Mouse (Mus musculus) urinary bladder, adult 18-20 months (tissue): ENCODE measurements at regions not wholly inside any gene's neighbourhood (a gene's known extent, or its start where the extent isn't known, plus 50 kb on each side); places are given as distances from the start of the nearest gene placed in this dataset.

ENCODE experiments used
- DNase-seq, 2 experiments: peaks; one replicate each; pipeline ENCODE4 v3.0.0; 2022; ENCODE audit warnings: low spot score in 2 of 2, mixed read lengths in 2 of 2

DNA sequence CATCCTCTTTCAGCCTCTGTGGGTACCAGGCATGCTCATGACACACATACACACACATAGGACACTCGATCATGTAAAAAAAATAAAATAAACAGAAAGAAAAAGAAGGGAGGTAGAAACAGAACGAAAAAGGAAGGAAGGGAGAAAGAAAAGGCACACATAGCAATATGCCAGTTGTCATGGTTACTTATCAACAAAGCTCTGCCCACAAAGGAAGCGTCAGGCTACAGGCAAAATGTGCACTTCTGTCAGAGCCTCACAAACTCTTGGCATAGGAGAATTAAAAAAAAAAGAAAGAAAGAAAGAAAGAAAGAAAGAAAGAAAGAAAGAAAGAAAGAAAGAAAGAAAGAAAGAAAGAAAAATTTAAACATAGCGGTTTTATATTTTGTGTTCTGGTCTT, 56.9 kb upstream of the Sox2 start:
- DNase-seq, result no peak

- DNase-seq, result no peak
These were observed 72.2 kb upstream of the Sox2 start for GRCm38 (mm10) chr3:34577896-34578530.

DNA sequence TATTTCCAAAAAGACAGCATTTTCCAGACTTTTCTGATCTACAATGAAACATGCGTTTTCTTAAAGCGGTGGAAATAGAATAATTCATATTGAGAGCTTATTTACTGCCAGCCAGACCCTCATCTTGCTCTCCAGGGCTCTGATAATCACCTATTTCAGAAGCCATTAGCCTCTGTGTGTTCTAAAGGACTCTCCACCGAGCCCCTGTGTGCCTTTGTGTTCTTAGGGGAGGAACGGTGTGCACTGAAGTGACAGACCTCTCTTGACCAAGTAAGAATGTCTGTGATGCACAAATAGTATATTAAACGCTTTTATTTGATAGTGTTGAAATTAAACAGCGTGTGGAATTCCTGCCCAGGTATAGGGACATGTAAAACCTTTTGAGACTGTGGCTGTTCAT, 73.1 kb upstream of the Sox2 start:
- DNase-seq, result no peak

DNA sequence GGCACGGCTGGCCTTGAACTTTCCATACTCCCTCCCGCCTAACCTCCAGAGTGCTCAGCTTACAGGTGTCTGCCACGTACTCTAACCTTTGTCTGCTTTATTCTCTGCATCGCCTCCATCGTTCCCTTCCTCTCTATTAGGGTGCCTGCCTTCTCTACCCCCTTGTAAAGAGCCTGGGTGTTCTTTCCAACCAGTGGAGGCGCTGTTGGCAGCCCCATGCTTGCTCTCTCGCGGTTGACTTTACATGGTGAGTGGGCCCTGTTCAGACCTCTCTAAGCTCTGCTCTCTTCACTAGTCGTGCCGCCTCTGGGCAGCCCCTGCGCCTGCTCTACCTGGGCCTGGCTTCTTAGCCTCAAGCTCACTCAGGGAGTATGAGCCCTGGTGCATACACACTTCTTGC, 74.0 kb upstream of the Sox2 start:
- no peak for DNase-seq

DNA sequence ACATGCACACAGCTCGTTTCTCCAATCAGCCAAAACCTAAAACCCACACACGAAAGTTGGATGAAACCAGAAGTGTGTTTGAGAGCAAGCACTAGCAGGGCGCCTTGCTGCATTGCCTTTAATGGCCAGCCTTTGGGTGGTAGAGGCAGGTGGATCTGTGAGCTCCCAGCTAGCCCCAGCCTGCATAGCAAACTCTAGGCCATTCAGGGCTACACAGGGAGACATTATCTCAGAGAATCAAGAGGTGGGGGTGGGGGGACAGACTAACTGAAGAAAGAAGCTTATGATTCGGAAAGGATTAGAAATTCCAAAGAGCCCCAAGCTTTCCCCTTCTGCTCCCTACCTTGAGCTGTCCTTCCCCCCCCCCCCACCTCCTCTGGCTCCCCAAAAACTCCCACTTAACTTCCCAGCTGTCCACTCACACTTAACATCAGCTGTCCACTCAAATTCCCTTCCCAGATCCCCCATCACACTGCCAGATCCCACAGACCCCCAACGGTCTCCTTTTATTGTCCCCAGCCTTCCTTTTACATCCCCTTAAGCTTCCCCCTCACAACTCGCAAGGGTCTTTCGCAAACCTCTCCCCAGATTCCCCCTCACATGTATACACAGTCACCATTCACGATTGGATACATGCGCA, 75.4 kb upstream of the Sox2 start:
- DNase-seq, result no peak

- no peak for DNase-seq
These were observed 76.9 kb upstream of the Sox2 start for GRCm38 (mm10) chr3:34573312-34573711.

GRCm38 (mm10) chr3:34572081-34572480, 78.1 kb upstream of the Sox2 start:
- no peak for DNase-seq

DNA sequence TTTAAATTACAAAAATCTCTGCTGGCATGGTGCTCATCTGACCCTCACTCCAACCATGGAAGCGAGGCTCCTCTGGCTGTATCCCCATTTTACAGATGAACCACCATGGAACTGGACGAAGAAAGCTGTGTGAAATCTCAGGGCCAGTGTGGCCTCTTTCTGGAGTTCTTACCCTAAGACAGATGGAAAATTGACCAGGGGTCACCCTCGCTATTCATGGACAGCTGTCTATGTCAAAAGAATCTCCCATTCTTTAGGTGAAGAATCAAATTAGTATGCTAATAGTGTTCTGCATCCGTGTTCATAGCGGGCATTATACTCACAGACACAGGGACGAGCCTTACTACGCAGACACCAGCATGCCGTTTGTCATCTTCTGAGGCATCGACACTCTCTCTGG, 78.6 kb upstream of the Sox2 start:
- DNase-seq, result no peak

GRCm38 (mm10) chr3:34569998-34570397, 80.2 kb upstream of the Sox2 start:
- no peak for DNase-seq

DNA sequence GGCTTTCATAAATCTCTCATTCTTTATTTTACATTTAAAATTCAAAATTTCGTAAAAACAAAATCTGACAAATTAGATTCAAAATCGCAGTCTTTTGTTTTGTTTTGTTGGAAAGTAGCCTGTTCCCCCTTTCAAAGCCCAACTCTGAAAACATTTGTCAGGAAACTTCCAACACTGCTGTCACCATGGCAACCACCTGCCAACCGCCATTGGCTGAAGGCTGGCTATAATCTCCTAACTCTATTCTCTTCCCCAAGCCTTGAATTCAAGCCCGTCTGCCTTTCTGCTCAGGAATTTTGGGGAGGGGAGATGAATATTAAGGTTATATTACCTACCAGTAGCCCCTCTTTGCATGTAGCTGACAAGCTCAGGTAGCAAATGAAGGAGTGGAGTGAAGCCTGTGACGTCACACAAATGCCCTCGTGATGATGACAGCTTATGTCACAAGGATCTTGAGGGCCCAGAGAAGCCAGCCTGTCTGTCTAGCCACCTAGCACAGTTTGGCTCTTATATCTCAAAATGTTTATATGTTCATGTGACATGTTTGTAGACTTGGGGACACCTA, 82.0 kb upstream of the Sox2 start:
- DNase-seq, result no peak

DNA sequence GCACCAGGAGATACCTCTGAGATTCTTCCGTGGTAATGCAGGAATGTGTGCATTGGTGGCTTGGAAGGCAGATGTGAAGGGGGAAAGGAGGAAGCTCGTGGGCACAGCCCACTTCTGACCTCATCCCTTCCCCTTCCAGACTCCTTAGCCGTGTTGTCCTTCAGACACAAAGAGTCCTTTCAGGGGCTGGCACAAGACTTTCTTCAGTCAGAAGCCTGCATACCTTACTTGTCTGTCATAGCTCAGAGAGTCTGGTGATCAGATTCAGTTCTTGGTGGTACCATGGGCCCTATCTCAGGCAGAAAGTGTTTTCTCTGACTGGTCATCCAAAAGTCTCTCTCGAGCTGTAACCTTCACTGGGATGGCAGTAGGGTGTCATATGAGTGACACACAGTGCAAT, 84.8 kb upstream of the Sox2 start:
- DNase-seq, result no peak

GRCm38 (mm10) chr3:34562893-34563292, 87.3 kb upstream of the Sox2 start:
- no peak for DNase-seq

- no peak for DNase-seq
These were observed 88.5 kb upstream of the Sox2 start for GRCm38 (mm10) chr3:34561709-34562108.

DNA sequence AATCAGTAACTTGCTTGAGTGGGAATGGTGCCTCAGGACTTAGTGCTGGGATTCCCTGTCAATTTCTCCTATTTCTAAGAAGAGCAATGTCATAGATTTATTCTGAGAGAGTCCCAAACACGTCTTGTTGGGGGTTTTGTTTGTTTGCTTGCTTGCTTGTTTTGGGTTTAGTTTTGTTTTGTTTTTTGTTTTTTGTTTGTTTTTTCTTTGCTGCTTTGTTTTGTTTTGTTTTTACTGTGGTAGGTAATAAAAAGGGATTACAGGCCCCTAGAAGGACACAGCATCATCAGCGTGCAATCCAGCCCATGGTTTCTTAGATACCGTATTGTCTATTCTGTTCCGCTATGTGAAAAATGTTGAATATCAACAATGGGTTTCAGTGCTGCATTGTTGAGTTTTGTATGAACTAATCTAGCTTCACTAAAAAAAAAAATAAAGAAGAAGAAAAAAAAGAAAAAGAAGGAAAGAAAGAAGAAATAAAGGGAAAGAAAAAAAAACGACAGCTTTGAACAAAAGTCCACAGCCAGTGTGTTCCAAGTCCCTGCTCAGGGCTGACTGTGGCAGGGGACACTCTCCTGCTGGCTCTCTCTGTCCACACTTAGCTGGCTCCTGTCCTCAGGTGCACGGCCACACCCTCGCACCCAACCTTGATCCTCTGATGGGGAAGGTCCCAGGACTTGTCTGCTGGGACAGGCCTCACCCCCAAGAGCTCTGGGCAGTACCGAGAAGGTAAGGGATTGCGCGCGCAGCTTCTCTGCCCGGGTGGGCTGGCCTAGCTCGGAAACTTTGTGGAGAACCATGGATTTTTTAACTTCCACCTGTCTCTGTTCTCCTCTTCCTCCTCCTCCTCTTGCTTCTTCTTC, 90.1 kb upstream of the Sox2 start:
- no peak for DNase-seq

DNA sequence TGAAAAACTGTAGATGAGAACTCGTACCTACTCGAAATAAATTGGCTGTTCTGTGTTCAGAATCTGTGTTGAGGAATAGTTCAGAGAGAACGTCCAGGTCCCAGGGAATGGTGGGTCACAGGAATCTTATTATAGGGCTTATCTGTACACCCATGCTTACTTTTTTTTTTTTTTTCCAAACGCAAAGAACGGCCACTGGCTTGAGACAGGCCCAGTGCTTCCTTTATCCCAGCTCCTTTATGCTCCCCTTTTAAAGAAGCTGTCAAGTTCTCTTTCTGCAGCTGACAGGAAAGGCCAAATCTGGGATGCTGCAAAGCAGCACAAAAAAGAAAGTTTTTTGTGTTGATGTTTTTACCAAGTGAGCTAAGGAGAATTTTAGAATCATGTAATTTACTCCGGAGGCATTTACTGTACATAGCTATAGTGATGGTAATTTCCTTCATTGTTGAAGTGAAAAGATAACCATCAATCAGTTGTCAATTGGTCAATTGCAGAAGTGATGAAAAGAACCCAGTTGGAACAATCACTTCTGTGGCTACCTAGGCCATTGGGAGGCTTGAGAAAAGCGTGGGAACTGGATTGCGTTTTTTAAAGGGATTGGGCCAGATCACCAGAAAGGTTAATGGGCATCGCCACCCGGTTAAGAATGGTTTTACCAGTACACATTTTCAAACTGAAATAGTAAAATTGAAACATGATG, 91.2 kb upstream of the Sox2 start:
- no peak for DNase-seq

GRCm38 (mm10) chr3:34552542-34553208, 97.5 kb upstream of the Sox2 start:
- no peak for DNase-seq

DNA sequence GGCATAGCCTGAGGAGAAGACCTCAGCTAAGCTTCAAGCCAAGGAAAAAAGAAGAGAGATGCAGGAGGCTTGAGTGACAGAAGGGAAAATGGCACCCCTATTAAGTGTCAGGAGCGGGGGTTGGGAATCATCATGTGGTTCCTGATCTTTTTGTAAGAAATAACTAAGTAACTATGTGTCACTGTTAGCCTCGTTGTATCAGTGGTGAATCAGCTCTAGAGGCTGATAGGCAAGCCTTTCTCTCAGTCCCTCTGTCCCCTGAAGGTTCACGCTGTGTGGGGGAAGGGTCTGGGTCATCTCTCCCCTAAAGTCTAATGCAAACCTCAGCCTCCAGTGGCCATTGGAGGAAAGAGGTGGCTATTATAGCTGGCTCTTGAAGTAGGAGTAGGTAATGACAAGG, 99.1 kb upstream of the Sox2 start:
- DNase-seq, result no peak

- no peak for DNase-seq
These were observed 100.0 kb upstream of the Sox2 start for GRCm38 (mm10) chr3:34550189-34550588.

GRCm38 (mm10) chr3:34532451-34532850, 117.8 kb upstream of the Sox2 start:
- no peak for DNase-seq

- DNase-seq, result no peak
These were observed 118.4 kb upstream of the Sox2 start for GRCm38 (mm10) chr3:34531836-34532235.

DNA sequence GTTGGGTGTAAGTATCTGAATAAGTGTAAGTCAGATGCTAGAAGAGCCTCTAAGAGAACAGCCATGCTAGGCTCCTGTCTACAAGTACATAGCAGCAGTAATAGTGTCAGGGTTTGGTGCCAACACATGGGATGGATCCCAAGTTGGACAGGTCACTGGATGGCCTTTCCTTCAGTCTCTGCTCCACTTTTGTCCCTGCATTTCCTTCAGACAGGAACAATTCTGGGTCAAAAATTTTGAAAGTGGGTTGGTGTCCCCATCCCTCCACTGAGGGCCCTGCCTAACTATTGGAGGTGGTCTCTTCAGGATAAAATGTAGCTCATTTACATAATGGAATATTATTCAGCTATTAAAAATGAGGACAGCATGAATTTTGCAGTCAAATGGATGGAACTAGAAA, 122.7 kb upstream of the Sox2 start:
- no peak for DNase-seq
